Mouse (Mus musculus): ENCODE measurements at regions not wholly inside any gene's neighbourhood (a gene's known extent, or its start where the extent isn't known, plus 50 kb on each side); places are given as distances from the start of the nearest gene placed in this dataset.
"Not testable (repeated sequence)": the region's sequence is repeated elsewhere in the genome, so short reads cannot be mapped to it uniquely, and the experiment has no call there.

- ATAC-seq (ENCODE audit: low FRiP score) (no peak), DNase-seq (ENCODE audit: low spot score) (no peak)
- Histone ChIP-seq H3K27ac (no peak overlapping the region), H3K36me3 (replicated peaks; ENCODE audit: control insufficient read depth, insufficient read depth) (no peaks in the 10 kb centered on the region), H3K4me2 (replicated peaks) (no peak overlapping the region), H3K9ac (no peak overlapping the region), H3K9me3 (ENCODE audit: control insufficient read depth, low read length) (no peaks in the 10 kb centered on the region), H3K4me1 (replicated peaks; ENCODE audit: control insufficient read depth, insufficient read depth, low read length) (no peaks in the 10 kb centered on the region), H3K27me3 (ENCODE audit: control insufficient read depth, insufficient read depth, low read length) (no peaks in the 10 kb centered on the region), H3K4me3 (replicated peaks; ENCODE audit: low read length) (no peak overlapping the region)
- 53% methylated on average over 2 of the region's 2 CpGs for WGBS
Observed at GRCm38 (mm10) chr14:13055198-13055597, 229.4 kb upstream of the Synpr start.

GRCm38 (mm10) chr14:13042536-13042935 lies 219.7 kb upstream of the Cadps start:
- H3K36me3 ChIP-seq (replicated peaks; ENCODE audit: control insufficient read depth, insufficient read depth); DNase-seq (ENCODE audit: low spot score); H3K4me1 ChIP-seq (replicated peaks; ENCODE audit: control insufficient read depth, insufficient read depth, low read length); H3K27me3 ChIP-seq (ENCODE audit: control insufficient read depth, insufficient read depth, low read length); H3K4me3 ChIP-seq (replicated peaks; ENCODE audit: low read length); H3K9me3 ChIP-seq (ENCODE audit: control insufficient read depth, low read length); H3K9ac ChIP-seq; H3K4me2 ChIP-seq (replicated peaks); H3K27ac ChIP-seq; ATAC-seq (ENCODE audit: low FRiP score): not testable (repeated sequence)
- WGBS = 50% methylated on average over 3 of the region's 3 CpGs

- WGBS = 83% methylated on average over 1 of the region's 1 CpGs
- no peaks in the 10 kb centered on the region for H3K4me1 ChIP-seq (replicated peaks; ENCODE audit: control insufficient read depth, insufficient read depth, low read length)
- no peak overlapping the region for H3K27ac ChIP-seq
- no peaks in the 10 kb centered on the region for H3K9me3 ChIP-seq (ENCODE audit: control insufficient read depth, low read length)
- H3K4me2 ChIP-seq (replicated peaks) = no peak overlapping the region
- ATAC-seq (ENCODE audit: low FRiP score) (no peak), DNase-seq (ENCODE audit: low spot score) (no peak)
- H3K27me3 ChIP-seq (ENCODE audit: control insufficient read depth, insufficient read depth, low read length) = no peaks in the 10 kb centered on the region
- no peak overlapping the region for H3K4me3 ChIP-seq (replicated peaks; ENCODE audit: low read length)
- H3K9ac ChIP-seq = no peak overlapping the region
- H3K36me3 ChIP-seq (replicated peaks; ENCODE audit: control insufficient read depth, insufficient read depth) = no peaks in the 10 kb centered on the region
Observed at GRCm38 (mm10) chr14:13041741-13042140, 218.9 kb upstream of the Cadps start.

GRCm38 (mm10) chr14:13040176-13040575 lies 217.3 kb upstream of the Cadps start:
- no peak overlapping the region for H3K9ac ChIP-seq
- no peak for ATAC-seq (ENCODE audit: low FRiP score)
- H3K4me1 ChIP-seq (replicated peaks; ENCODE audit: control insufficient read depth, insufficient read depth, low read length) = no peaks in the 10 kb centered on the region
- H3K27me3 ChIP-seq (ENCODE audit: control insufficient read depth, insufficient read depth, low read length) = no peaks in the 10 kb centered on the region
- no peak overlapping the region for H3K4me3 ChIP-seq (replicated peaks; ENCODE audit: low read length)
- no peaks in the 10 kb centered on the region for H3K36me3 ChIP-seq (replicated peaks; ENCODE audit: control insufficient read depth, insufficient read depth)
- no peak overlapping the region for H3K4me2 ChIP-seq (replicated peaks)
- no peaks in the 10 kb centered on the region for H3K9me3 ChIP-seq (ENCODE audit: control insufficient read depth, low read length)
- no peak overlapping the region for H3K27ac ChIP-seq
- 81% methylated on average over 2 of the region's 2 CpGs for WGBS
- DNase-seq (ENCODE audit: low spot score) = no peak

- Histone ChIP-seq H3K27ac (no peak overlapping the region), H3K27me3 (ENCODE audit: control insufficient read depth, insufficient read depth, low read length) (no peaks in the 10 kb centered on the region), H3K4me3 (replicated peaks; ENCODE audit: low read length) (no peak overlapping the region), H3K4me2 (replicated peaks) (no peak overlapping the region), H3K9ac (no peak overlapping the region), H3K9me3 (ENCODE audit: control insufficient read depth, low read length) (no peaks in the 10 kb centered on the region), H3K36me3 (replicated peaks; ENCODE audit: control insufficient read depth, insufficient read depth) (no peaks in the 10 kb centered on the region), H3K4me1 (replicated peaks; ENCODE audit: control insufficient read depth, insufficient read depth, low read length) (no peaks in the 10 kb centered on the region)
- DNase-seq (ENCODE audit: low spot score) = no peak
- no peak for ATAC-seq (ENCODE audit: low FRiP score)
- WGBS = 90% methylated on average over 2 of the region's 2 CpGs
Observed at GRCm38 (mm10) chr14:13037426-13037825, 214.5 kb upstream of the Cadps start.

GRCm38 (mm10) chr14:13029794-13030193 lies 206.9 kb upstream of the Cadps start:
- Histone ChIP-seq H3K9me3 (ENCODE audit: control insufficient read depth, low read length) (no peaks in the 10 kb centered on the region), H3K27ac (no peak overlapping the region), H3K4me2 (replicated peaks) (no peak overlapping the region), H3K36me3 (replicated peaks; ENCODE audit: control insufficient read depth, insufficient read depth) (no peaks in the 10 kb centered on the region), H3K9ac (no peak overlapping the region), H3K4me3 (replicated peaks; ENCODE audit: low read length) (no peak overlapping the region), H3K4me1 (replicated peaks; ENCODE audit: control insufficient read depth, insufficient read depth, low read length) (no peaks in the 10 kb centered on the region), H3K27me3 (ENCODE audit: control insufficient read depth, insufficient read depth, low read length) (no peaks in the 10 kb centered on the region)
- DNase-seq (ENCODE audit: low spot score) (no peak), ATAC-seq (ENCODE audit: low FRiP score) (no peak)
- 87% methylated on average over 2 of the region's 2 CpGs for WGBS

GRCm38 (mm10) chr14:13022744-13023143 lies 199.9 kb upstream of the Cadps start:
- no peak for DNase-seq (ENCODE audit: low spot score)
- Histone ChIP-seq H3K36me3 (replicated peaks; ENCODE audit: control insufficient read depth, insufficient read depth) (no peaks in the 10 kb centered on the region), H3K9ac (no peak overlapping the region), H3K27ac (no peak overlapping the region), H3K4me1 (replicated peaks; ENCODE audit: control insufficient read depth, insufficient read depth, low read length) (no peaks in the 10 kb centered on the region), H3K4me2 (replicated peaks) (no peak overlapping the region), H3K27me3 (ENCODE audit: control insufficient read depth, insufficient read depth, low read length) (no peaks in the 10 kb centered on the region), H3K9me3 (ENCODE audit: control insufficient read depth, low read length) (no peaks in the 10 kb centered on the region), H3K4me3 (replicated peaks; ENCODE audit: low read length) (no peak overlapping the region)
- ATAC-seq (ENCODE audit: low FRiP score) = no peak

- Histone ChIP-seq H3K4me2 (replicated peaks) (no peak overlapping the region), H3K4me3 (replicated peaks; ENCODE audit: low read length) (no peak overlapping the region), H3K9ac (no peak overlapping the region), H3K27me3 (ENCODE audit: control insufficient read depth, insufficient read depth, low read length) (no peaks in the 10 kb centered on the region), H3K9me3 (ENCODE audit: control insufficient read depth, low read length) (no peaks in the 10 kb centered on the region), H3K4me1 (replicated peaks; ENCODE audit: control insufficient read depth, insufficient read depth, low read length) (no peaks in the 10 kb centered on the region), H3K36me3 (replicated peaks; ENCODE audit: control insufficient read depth, insufficient read depth) (no peaks in the 10 kb centered on the region), H3K27ac (no peak overlapping the region)
- DNase-seq (ENCODE audit: low spot score) (no peak), ATAC-seq (ENCODE audit: low FRiP score) (no peak)
- WGBS = 75% methylated on average over 3 of the region's 3 CpGs
Observed at GRCm38 (mm10) chr14:13011099-13011498, 188.2 kb upstream of the Cadps start.

GRCm38 (mm10) chr14:13000997-13001699 lies 178.3 kb upstream of the Cadps start:
- H3K9me3 ChIP-seq (ENCODE audit: control insufficient read depth, low read length) = no peaks in the 10 kb centered on the region
- H3K9ac ChIP-seq = no peak overlapping the region
- ATAC-seq (ENCODE audit: low FRiP score) (no peak), DNase-seq (ENCODE audit: low spot score) (no peak)
- H3K36me3 ChIP-seq (replicated peaks; ENCODE audit: control insufficient read depth, insufficient read depth) = no peaks in the 10 kb centered on the region
- H3K4me3 ChIP-seq (replicated peaks; ENCODE audit: low read length) = no peak overlapping the region
- WGBS = 88% methylated on average over 1 of the region's 1 CpGs
- H3K4me2 ChIP-seq (replicated peaks) = no peak overlapping the region
- H3K27ac ChIP-seq = no peak overlapping the region
- H3K4me1 ChIP-seq (replicated peaks; ENCODE audit: control insufficient read depth, insufficient read depth, low read length) = no peaks in the 10 kb centered on the region
- H3K27me3 ChIP-seq (ENCODE audit: control insufficient read depth, insufficient read depth, low read length) = no peaks in the 10 kb centered on the region

- ATAC-seq (ENCODE audit: low FRiP score) = no peak
- Histone ChIP-seq H3K4me3 (replicated peaks; ENCODE audit: low read length) (no peak overlapping the region), H3K27ac (no peak overlapping the region), H3K27me3 (ENCODE audit: control insufficient read depth, insufficient read depth, low read length) (no peaks in the 10 kb centered on the region), H3K4me2 (replicated peaks) (no peak overlapping the region), H3K36me3 (replicated peaks; ENCODE audit: control insufficient read depth, insufficient read depth) (no peaks in the 10 kb centered on the region), H3K9ac (no peak overlapping the region), H3K4me1 (replicated peaks; ENCODE audit: control insufficient read depth, insufficient read depth, low read length) (no peaks in the 10 kb centered on the region), H3K9me3 (ENCODE audit: control insufficient read depth, low read length) (no peaks in the 10 kb centered on the region)
- DNase-seq (ENCODE audit: low spot score) = no peak
Observed at GRCm38 (mm10) chr14:12979416-12979815, 156.5 kb upstream of the Cadps start.

All from hindbrain, embryonic 14.5 days (tissue).